Mouse (Mus musculus) heart, adult 18-20 months (tissue): ENCODE measurements around the gene Cby3. TPM values are rescaled to one million over a fixed set of nuclear protein-coding genes. Genes with fewer than 3 reads are reported as not detected.

Experiments used
- DNase-seq, 2 experiments: peaks; one replicate each; pipeline ENCODE4 v3.0.0; 2021 to 2022; ENCODE audit warnings: mixed read lengths in 1 of 2
- microRNA-seq, 2 experiments: library from miRNA; unstranded; fragments of <30 nt; microRNA quantifications; one replicate each; pipeline ENCODE4 v1.2.0; 2022
- total RNA-seq, 2 experiments: library from RNA; stranded (reverse); gene quantifications; 2 replicates each; pipeline ENCODE4 v1.2.3; 2021

Cby3 gene
- total RNA-seq, 2 experiments from 2014 or later: not detected

GRCm38 (mm10) chr11:50389616-50390015 lies 35.4 kb downstream of the Cby3 start:
- no peak for DNase-seq

DNA sequence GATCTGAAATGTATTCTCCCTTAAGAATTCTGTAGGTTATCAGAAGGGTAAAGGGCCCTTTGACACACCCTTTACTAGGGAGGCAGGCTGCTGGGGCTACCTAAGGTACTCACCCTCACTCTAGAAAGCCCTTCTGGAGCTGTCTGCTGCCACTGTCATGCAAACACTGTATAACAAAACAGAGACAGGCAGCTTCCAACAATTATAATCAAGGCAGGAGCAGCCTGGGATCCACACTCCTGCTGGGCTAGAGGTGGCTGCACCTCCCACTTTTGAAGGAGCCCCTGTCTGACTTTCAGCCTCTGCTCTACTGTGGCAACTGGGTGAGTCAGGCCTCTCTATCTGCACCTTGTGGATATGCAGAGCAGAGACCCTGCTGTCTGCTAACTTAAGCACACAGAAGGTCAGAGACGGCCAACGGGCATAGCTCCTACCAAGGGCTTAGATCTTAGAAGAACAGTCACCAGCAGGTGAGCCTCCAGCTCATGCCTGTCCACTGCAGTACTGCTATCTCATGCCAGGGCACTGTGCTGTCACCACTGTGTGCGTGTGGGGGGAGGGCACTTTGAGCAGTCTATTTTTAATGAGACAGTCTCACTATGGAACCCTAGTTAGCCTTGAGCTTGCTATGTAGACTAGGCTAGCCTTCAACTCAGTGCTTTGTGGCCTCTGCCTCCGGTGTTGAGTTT lies 37.2 kb downstream of the Cby3 start:
- no peak for DNase-seq

DNA sequence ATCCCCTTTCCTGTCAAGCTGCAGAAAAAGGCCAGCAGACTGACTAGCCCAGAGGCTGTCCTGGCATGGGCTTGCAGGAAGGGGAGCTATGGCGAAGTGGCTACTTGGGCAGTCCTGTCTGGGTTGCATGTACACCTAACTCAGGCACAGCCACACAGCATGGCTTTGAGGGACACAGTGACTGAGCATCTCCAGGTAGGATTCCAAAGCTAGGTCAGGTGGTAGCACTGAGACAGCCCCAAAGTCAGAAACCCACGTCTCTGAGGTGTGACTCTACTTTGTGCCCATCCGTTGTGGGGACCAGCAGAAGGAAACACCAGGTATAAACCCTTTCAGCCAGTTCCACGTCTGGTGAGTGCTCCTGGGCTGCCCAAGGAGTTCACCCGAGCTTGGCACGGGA lies 39.0 kb downstream of the Cby3 start:
- no peak for DNase-seq

- no peak for DNase-seq
Observed at GRCm38 (mm10) chr11:50394731-50395130, 40.5 kb downstream of the Cby3 start.

- DNase-seq: no peak
Observed at GRCm38 (mm10) chr11:50396766-50397307, 42.6 kb downstream of the Cby3 start.

DNA sequence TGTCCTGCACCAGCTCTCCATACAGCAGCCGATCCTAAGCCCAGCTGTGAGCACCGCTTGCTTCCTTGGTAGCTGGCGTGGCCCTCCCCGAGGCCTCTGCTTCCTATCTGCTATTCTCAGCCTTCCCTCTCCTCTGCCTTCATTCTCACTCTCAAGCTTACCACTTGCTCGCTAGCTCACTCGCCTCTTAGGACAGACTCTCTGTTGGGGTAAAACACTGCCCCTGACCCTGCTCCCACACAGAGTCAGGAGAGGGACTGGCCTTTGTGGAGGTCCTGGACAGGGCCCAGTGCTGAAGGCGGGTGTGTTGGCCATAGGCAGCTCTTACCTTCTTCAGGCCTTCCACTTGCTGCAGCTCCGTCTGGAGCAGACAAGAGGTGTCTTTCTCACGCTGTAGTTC lies 43.1 kb downstream of the Cby3 start:
- no peak for DNase-seq

DNA sequence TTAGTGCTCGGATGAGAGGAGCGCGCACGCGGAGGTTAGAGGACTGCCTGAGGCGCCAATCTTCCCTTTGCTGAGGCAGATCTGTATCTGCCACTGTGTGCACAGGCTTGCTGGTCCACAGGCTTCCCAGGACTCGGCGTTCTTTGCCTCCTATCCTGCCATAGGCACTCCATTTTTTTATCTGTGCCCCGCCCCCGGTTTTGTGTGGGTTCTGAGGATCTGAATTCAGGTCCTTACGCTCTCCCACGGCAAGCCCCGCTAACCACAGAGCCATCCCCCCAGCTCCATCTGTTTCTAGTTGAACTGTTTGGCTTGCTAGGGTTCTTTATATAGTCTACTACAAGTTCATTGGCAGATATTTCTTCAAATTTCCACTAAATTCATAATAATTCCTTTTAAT lies 44.5 kb downstream of the Cby3 start:
- no peak for DNase-seq

GRCm38 (mm10) chr11:50402481-50402880 lies 48.2 kb downstream of the Cby3 start:
- DNase-seq: no peak

- DNase-seq: peak; percentile 60 to 68
Observed at GRCm38 (mm10) chr11:50403367-50404014, 49.2 kb downstream of the Cby3 start.

GRCm38 (mm10) chr11:50407235-50407634 lies 53.0 kb downstream of the Cby3 start:
- DNase-seq: no peak

Small RNA genes within 50 kb of the gene (microRNA-seq; reads per million reads assigned to microRNA genes)
- gene Mir804: 0 reads per million in 2 experiments

Other genes starting within 250 kb of the Cby3 start
- 10 to 100 TPM; 40.2 to 45.6 TPM for gene Tbc1d9b, start 223.1 kb upstream of the Cby3 start, total RNA-seq
- gene Mrnip, start 180.0 kb upstream of the Cby3 start, total RNA-seq: 1 to 10 TPM; 2.4 to 3.0 TPM
- gene Sqstm1, start 143.6 kb upstream of the Cby3 start, total RNA-seq: 100 to 1,000 TPM; 367 to 455 TPM
- gene Mgat4b, start 143.6 kb upstream of the Cby3 start, total RNA-seq: 10 to 100 TPM; 70.3 to 79.9 TPM
- 10 to 100 TPM in 1 of 2 experiments, 1 to 10 TPM in 1; 5.9 to 10.2 TPM for gene Ltc4s, start 115.8 kb upstream of the Cby3 start, total RNA-seq
- 1 to 10 TPM; 8.8 to 9.6 TPM for gene Maml1, start 62.2 kb upstream of the Cby3 start, total RNA-seq
- 100 to 1,000 TPM; 311 to 325 TPM for gene Canx, start 28.8 kb upstream of the Cby3 start, total RNA-seq
- 10 to 100 TPM; 97.0 to 99.6 TPM for gene Hnrnph1, start 22.5 kb downstream of the Cby3 start, total RNA-seq
- gene Rufy1, start 76.7 kb downstream of the Cby3 start, total RNA-seq: 10 to 100 TPM; 28.3 to 35.5 TPM
- 1 to 10 TPM; 7.3 to 8.2 TPM for gene Adamts2, start 247.6 kb downstream of the Cby3 start, total RNA-seq